Mouse (Mus musculus) kidney, adult 9 months (tissue): ENCODE measurements around the gene Defb25.

Source experiments
- DNase-seq: peaks from one replicate; pipeline ENCODE4 v3.0.0; 2022

Defb25 gene

GRCm38 (mm10) chr2:152626774-152627591 lies 4.1 kb upstream of the Defb25 start, which contains the start of gene Rem1:
TSS of gene Rem1 (plus strand) at chr2:152626951.
- no peak for DNase-seq

- DNase-seq = no peak
These were observed 2.4 kb upstream of the Defb25 start for GRCm38 (mm10) chr2:152625256-152625655.

- DNase-seq = no peak
These were observed 1.7 kb upstream of the Defb25 start for GRCm38 (mm10) chr2:152624566-152624965.

GRCm38 (mm10) chr2:152622151-152622550 lies 702 bp downstream of the Defb25 start:
- DNase-seq = no peak

- no peak for DNase-seq
These were observed 2.3 kb downstream of the Defb25 start for GRCm38 (mm10) chr2:152620367-152621134.

- no peak for DNase-seq
These were observed 5.5 kb downstream of the Defb25 start for GRCm38 (mm10) chr2:152617374-152617773.

- no peak for DNase-seq
These were observed 6.4 kb downstream of the Defb25 start for GRCm38 (mm10) chr2:152616470-152616869.

GRCm38 (mm10) chr2:152615563-152615962 lies 7.3 kb downstream of the Defb25 start:
- peak; percentile 77 for DNase-seq

GRCm38 (mm10) chr2:152612193-152612592 lies 10.7 kb downstream of the Defb25 start:
- no peak for DNase-seq

GRCm38 (mm10) chr2:152608719-152609118 lies 14.1 kb downstream of the Defb25 start:
- DNase-seq = no peak

GRCm38 (mm10) chr2:152607746-152608145 lies 15.1 kb downstream of the Defb25 start:
- no peak for DNase-seq

- DNase-seq = peak; percentile 84
These were observed 18.8 kb downstream of the Defb25 start, which contains the start of gene Defb36 for GRCm38 (mm10) chr2:152604057-152604456. TSS of gene Defb36 (plus strand) at chr2:152604327.

GRCm38 (mm10) chr2:152601275-152601960 lies 21.4 kb downstream of the Defb25 start:
- DNase-seq = no peak

GRCm38 (mm10) chr2:152600076-152600475 lies 22.8 kb downstream of the Defb25 start:
- DNase-seq = no peak

- DNase-seq = no peak
These were observed 23.6 kb downstream of the Defb25 start, which contains the start of gene Defb45 for GRCm38 (mm10) chr2:152599299-152599698. TSS of gene Defb45 (minus strand) at chr2:152599399.

GRCm38 (mm10) chr2:152589021-152589420 lies 33.8 kb downstream of the Defb25 start:
- no peak for DNase-seq

- DNase-seq = no peak
These were observed 34.4 kb downstream of the Defb25 start for GRCm38 (mm10) chr2:152588450-152588849.

- DNase-seq = peak; percentile 42
These were observed 35.8 kb downstream of the Defb25 start for GRCm38 (mm10) chr2:152586926-152587560.

GRCm38 (mm10) chr2:152580612-152581011 lies 42.2 kb downstream of the Defb25 start:
- DNase-seq = no peak

- DNase-seq = peak; percentile 28
These were observed 42.7 kb downstream of the Defb25 start, which contains the start of gene Defb19 for GRCm38 (mm10) chr2:152580107-152580506. TSS of gene Defb19 (minus strand) at chr2:152580312.

- no peak for DNase-seq
These were observed 49.4 kb downstream of the Defb25 start for GRCm38 (mm10) chr2:152573484-152573883.
